Mouse (Mus musculus) liver, postnatal 0 days (tissue): ENCODE data around the gene Frmd6. TPM values are rescaled to one million over a fixed set of nuclear protein-coding genes. Genes with fewer than 3 reads are reported as not detected.

Experiments used
- ATAC-seq: fragments of 200-750 bp; cut with Nextera tagmentation; 2 replicates; pipeline ENCODE4 v1.8.0; 2017; ENCODE audit warnings: mild to moderate bottlenecking, moderate library complexity
- DNase-seq: peaks from one replicate; pipeline ENCODE4 v3.0.0-alpha.2; 2016
- H3K27ac ChIP-seq: fragments of 300-500 bp; sonication (generic); 2 replicates; pipeline ENCODE4 v1.5.1; 2014; ENCODE audit warnings: antibody characterized with exemption, moderate library complexity, mild to moderate bottlenecking, low read depth
- H3K27me3 ChIP-seq: fragments of 300-500 bp; sonication (generic); 2 replicates; pipeline ENCODE4 v1.6.1; 2014; ENCODE audit warnings: low read length, control low read depth, mixed read lengths; ENCODE audit not compliant: insufficient read depth
- H3K36me3 ChIP-seq: fragments of 300-500 bp; sonication (generic); replicated peaks from 2 replicates; pipeline ENCODE4 v1.6.1; 2014; ENCODE audit warnings: mild to moderate bottlenecking, control low read depth, low read length, moderate library complexity, mixed read lengths; ENCODE audit not compliant: insufficient read depth
- H3K4me1 ChIP-seq: fragments of 300-500 bp; sonication (generic); 2 replicates; pipeline ENCODE4 v1.6.1; 2014; ENCODE audit warnings: antibody characterized with exemption, mild to moderate bottlenecking, control low read depth; ENCODE audit not compliant: insufficient read depth
- H3K4me2 ChIP-seq: fragments of 300-500 bp; sonication (generic); 2 replicates; pipeline ENCODE4 v1.6.1; 2014; ENCODE audit warnings: low read depth, mild to moderate bottlenecking, low read length, moderate library complexity, mixed read lengths
- H3K4me3 ChIP-seq: fragments of 300-500 bp; sonication (generic); 2 replicates; pipeline ENCODE4 v1.5.1; 2014; ENCODE audit warnings: low read depth, low read length
- H3K9ac ChIP-seq: fragments of 300-500 bp; sonication (generic); replicated peaks from 2 replicates; pipeline ENCODE4 v1.6.1; 2014; ENCODE audit warnings: mild to moderate bottlenecking, moderate library complexity
- H3K9me3 ChIP-seq: fragments of 300-500 bp; sonication (generic); 2 replicates; pipeline ENCODE4 v1.6.1; 2016; ENCODE audit warnings: mild to moderate bottlenecking, control low read depth, low read length, mixed read lengths
- CTCF ChIP-seq: sonication (generic); IDR thresholded peaks from 2 replicates; pipeline ENCODE4 v1.5.1; 2016; ENCODE audit warnings: antibody characterized with exemption, low read depth
- EP300 ChIP-seq: IDR thresholded peaks from 2 replicates; pipeline ENCODE4 v1.6.1; 2016; ENCODE audit warnings: antibody characterized with exemption, low read depth, mild to moderate bottlenecking
- WGBS: fragments of 180-500 bp; shearing (Covaris S2); extraction: QIAGEN DNeasy Blood & Tissue Kit; methylation state at CpG from one replicate; pipeline ENCODE4 v1.1.7; 2014; ENCODE audit not compliant: insufficient replicate concordance; 5-methylcytosine and 5-hydroxymethylcytosine counted together
- polyA plus RNA-seq: library from polyadenylated mRNA; unstranded; fragments of >200 nt; fragmentation: Nextera tagmentation; extraction: Ambion mirVana; gene quantifications from 2 replicates; pipeline ENCODE4 v1.2.1, GENCODE M21; 2015

Frmd6 gene
- polyA plus RNA-seq, 1 experiment from 2014 or later, result 2.0 TPM

GRCm38 (mm10) chr12:70803494-70803893 is 21.8 kb upstream of the Frmd6 start:
- H3K27ac ChIP-seq, result no peak overlapping the region
- no peaks in the 10 kb centered on the region for H3K36me3 ChIP-seq
- ATAC-seq (no peak), DNase-seq (no peak)
- no peaks in the 10 kb centered on the region for H3K27me3 ChIP-seq
- H3K4me2 ChIP-seq, result no peak overlapping the region
- no peak overlapping the region for H3K9ac ChIP-seq
- H3K4me1 ChIP-seq, result no peaks in the 10 kb centered on the region
- 70% methylated on average over 4 of the region's 4 CpGs for WGBS
- H3K4me3 ChIP-seq, result no peak overlapping the region
- H3K9me3 ChIP-seq, result no peaks in the 10 kb centered on the region
- TF ChIP-seq EP300 (no peak), CTCF (no peak)

- Histone ChIP-seq H3K36me3 (no peaks in the 10 kb centered on the region), H3K27me3 (no peaks in the 10 kb centered on the region), H3K9ac (no peak overlapping the region), H3K4me2 (no peak overlapping the region), H3K4me1 (no peaks in the 10 kb centered on the region), H3K27ac (no peak overlapping the region), H3K9me3 (no peaks in the 10 kb centered on the region), H3K4me3 (no peak overlapping the region)
- no peak for TF ChIP-seq CTCF
- no peak for TF ChIP-seq EP300
- DNase-seq, result no peak
- no peak for ATAC-seq
- WGBS, result 55% methylated on average over 2 of the region's 2 CpGs
Measured at GRCm38 (mm10) chr12:70804989-70805388, 20.3 kb upstream of the Frmd6 start.

DNA sequence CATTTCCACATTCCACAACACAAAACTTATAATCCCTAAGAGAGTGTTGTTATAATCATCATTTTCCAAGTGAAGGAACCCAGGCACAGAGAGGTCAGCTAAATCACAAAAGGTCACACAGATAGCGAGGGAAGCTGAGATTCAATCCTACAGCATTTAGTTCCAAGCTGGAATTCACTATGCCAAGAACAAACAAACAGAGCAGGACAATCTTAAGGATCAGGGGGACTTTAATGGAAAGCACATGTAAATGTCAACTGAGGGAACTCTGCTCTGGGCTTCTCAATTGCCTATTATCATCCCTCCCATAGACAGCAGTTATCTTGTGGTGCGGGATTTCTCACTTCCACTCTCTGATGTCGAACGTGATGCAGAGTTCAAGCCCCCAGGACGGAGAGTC is 17.8 kb upstream of the Frmd6 start:
- H3K27ac ChIP-seq, result no peak overlapping the region
- no peaks in the 10 kb centered on the region for H3K27me3 ChIP-seq
- no peaks in the 10 kb centered on the region for H3K4me1 ChIP-seq
- H3K4me3 ChIP-seq, result no peak overlapping the region
- no peak overlapping the region for H3K4me2 ChIP-seq
- DNase-seq (no peak), ATAC-seq (no peak)
- H3K9me3 ChIP-seq, result no peaks in the 10 kb centered on the region
- 53% methylated on average over 5 of the region's 5 CpGs for WGBS
- no peaks in the 10 kb centered on the region for H3K36me3 ChIP-seq
- no peak for TF ChIP-seq EP300
- TF ChIP-seq CTCF, result no peak
- H3K9ac ChIP-seq, result no peak overlapping the region

DNA sequence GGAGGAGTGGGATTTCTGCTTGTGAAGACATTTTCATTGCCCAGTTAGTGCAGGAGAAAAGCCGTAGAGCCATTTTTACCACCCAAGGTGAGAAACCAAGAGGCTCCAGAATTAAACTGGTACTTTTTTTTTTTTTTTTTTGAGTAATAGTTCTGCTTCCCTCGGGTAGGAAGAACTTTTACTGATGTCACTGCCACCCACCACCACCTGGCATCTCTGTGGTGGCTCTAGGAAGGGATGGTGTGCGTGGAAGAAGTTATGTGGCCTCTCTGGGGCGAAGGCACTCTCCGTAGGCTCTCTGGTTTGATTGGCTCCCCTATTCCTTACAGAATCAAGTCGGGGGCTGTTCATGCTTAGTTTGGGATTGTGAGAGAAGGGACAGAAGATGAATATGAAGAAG is 17.3 kb upstream of the Frmd6 start:
- no peak for TF ChIP-seq EP300
- no peak for TF ChIP-seq CTCF
- Histone ChIP-seq H3K4me3 (no peak overlapping the region), H3K36me3 (no peaks in the 10 kb centered on the region), H3K4me2 (no peak overlapping the region), H3K9ac (no peak overlapping the region), H3K4me1 (no peaks in the 10 kb centered on the region), H3K27ac (no peak overlapping the region), H3K9me3 (no peaks in the 10 kb centered on the region), H3K27me3 (no peaks in the 10 kb centered on the region)
- WGBS, result 61% methylated on average over 6 of the region's 6 CpGs
- DNase-seq (no peak), ATAC-seq (no peak)

DNA sequence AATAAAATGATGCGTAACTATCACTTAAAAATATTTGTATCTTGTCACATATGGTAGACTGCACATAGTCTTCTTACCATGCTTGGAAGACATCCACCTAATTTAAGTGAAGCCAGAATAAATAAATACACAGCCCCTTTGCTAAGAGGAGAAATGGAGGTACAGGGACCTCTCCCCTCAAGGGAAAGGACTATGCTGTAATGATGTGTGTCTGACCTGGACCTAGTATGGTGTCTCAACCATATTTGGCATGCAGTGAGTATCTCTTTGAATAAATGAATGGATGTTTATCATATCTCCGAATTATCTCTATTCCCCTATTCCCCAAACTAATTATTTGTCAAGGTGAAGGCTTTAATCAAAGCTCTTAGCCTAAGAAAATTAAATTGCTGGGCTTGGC is 15.4 kb upstream of the Frmd6 start:
- H3K27ac ChIP-seq, result no peak overlapping the region
- 75% methylated on average over 2 of the region's 2 CpGs for WGBS
- H3K9me3 ChIP-seq, result no peaks in the 10 kb centered on the region
- ATAC-seq (no peak), DNase-seq (no peak)
- no peak overlapping the region for H3K4me3 ChIP-seq
- no peak overlapping the region for H3K4me2 ChIP-seq
- no peak overlapping the region for H3K9ac ChIP-seq
- H3K4me1 ChIP-seq, result no peaks in the 10 kb centered on the region
- no peaks in the 10 kb centered on the region for H3K36me3 ChIP-seq
- H3K27me3 ChIP-seq, result no peaks in the 10 kb centered on the region
- TF ChIP-seq CTCF (no peak), EP300 (no peak)

DNA sequence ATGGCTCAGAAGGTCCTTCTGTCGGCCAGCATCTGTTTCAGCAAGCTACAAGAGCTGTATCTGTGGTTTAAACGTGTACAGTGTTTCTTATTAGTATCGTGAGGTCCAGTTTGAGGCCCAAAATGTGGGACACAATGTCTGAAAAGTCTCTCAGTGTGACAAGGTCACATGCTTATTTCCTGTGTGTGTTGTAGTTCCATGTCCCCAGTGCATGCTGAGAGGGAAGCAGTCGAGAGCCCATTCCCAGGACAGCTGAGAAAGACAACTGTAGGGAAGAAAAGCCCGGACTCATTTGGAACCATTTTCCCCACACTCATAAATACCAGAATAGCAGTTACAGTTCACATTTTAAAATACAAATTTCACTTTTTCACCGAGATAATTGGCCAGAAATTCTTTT is 13.5 kb upstream of the Frmd6 start:
- Histone ChIP-seq H3K27me3 (no peaks in the 10 kb centered on the region), H3K4me2 (no peak overlapping the region), H3K9ac (no peak overlapping the region), H3K9me3 (no peaks in the 10 kb centered on the region), H3K27ac (no peak overlapping the region), H3K36me3 (no peaks in the 10 kb centered on the region), H3K4me1 (no peaks in the 10 kb centered on the region), H3K4me3 (no peak overlapping the region)
- DNase-seq (no peak), ATAC-seq (no peak)
- WGBS, result 64% methylated on average over 6 of the region's 6 CpGs
- TF ChIP-seq EP300, result no peak
- TF ChIP-seq CTCF, result no peak

GRCm38 (mm10) chr12:70812176-70812575 is 13.1 kb upstream of the Frmd6 start:
- DNase-seq, result no peak

More at GRCm38 (mm10) chr12:70812176-70812575, 13.1 kb upstream of the Frmd6 start:
- H3K4me3 ChIP-seq, result no peak overlapping the region
- H3K4me1 ChIP-seq, result no peaks in the 10 kb centered on the region
- H3K27ac ChIP-seq, result no peak overlapping the region
- no peaks in the 10 kb centered on the region for H3K9me3 ChIP-seq
- no peak overlapping the region for H3K9ac ChIP-seq
- no peaks in the 10 kb centered on the region for H3K36me3 ChIP-seq
- WGBS, result 84% methylated on average over 6 of the region's 6 CpGs
- H3K4me2 ChIP-seq, result no peak overlapping the region
- TF ChIP-seq CTCF (no peak), EP300 (no peak)
- ATAC-seq, result no peak
- no peaks in the 10 kb centered on the region for H3K27me3 ChIP-seq
